ENCODE assay signal across 20 mouse cellular contexts in the genomic region with DNA sequence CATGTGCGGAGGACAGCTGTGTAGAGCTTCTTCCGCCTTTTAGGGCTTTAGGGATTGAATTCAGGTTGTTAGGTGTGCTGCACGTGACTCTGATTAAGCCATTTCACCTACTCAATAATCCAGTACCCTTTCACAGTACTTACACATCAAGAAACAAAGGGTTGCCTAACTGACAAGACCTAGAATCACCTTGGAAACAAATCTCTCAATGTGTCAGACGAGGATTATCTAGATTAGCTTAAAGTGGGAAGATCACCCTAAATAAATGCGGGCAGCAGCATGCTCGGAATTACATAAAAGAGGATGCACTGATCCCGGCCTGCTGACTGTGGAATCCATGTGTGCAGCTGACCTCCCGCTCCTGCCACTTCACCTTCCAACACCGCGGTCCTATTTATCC.
"Had no signal": no experiment of that assay in that cellular context is flagged by ENCODE, and none has a peak within 500 bp of the region (broad histone marks: within the 10 kb centered on the region; RNA-seq: fewer than 3 reads in every experiment).

No protein-coding gene starts in this region.

- H3K4me2 ChIP-seq: limb, embryonic 13.5 days; liver, embryonic 12.5 days; liver, embryonic 15.5 days; lung, embryonic 15.5 days had no signal

- H3K27ac ChIP-seq: kidney, postnatal 0 days; layer of hippocampus, adult 2 months; limb, embryonic 13.5 days; liver, embryonic 12.5 days; liver, embryonic 15.5 days; lung, embryonic 15.5 days; midbrain, embryonic 10.5 days had no signal

- H3K4me3 ChIP-seq: layer of hippocampus, adult 2 months; limb, embryonic 13.5 days; liver, embryonic 12.5 days; liver, embryonic 15.5 days; lung, embryonic 15.5 days; megakaryocyte, embryonic 14.5 days; midbrain, embryonic 10.5 days had no signal

- H3K9ac ChIP-seq: limb, embryonic 13.5 days; liver, embryonic 12.5 days; liver, embryonic 15.5 days; lung, embryonic 15.5 days had no signal

- ATAC-seq: intestine, postnatal 0 days; liver, embryonic 12.5 days; midbrain, embryonic 16.5 days had no signal

- H3K9me3 ChIP-seq: limb, embryonic 13.5 days; liver, embryonic 12.5 days; liver, embryonic 15.5 days; lung, embryonic 15.5 days; megakaryocyte, embryonic 14.5 days; midbrain, embryonic 10.5 days had no signal

- DNase-seq: kidney, adult 2 months; kidney, postnatal 25 days; layer of hippocampus, adult 9-11 months; liver; lung, adult 18-20 months; lung, postnatal 10 days; lung, postnatal 36 days; right cerebral cortex, postnatal 25 days; thymus, adult 18-20 months; thymus, postnatal 36 days had no signal

- H3K27me3 ChIP-seq: limb, embryonic 13.5 days; liver, embryonic 12.5 days; liver, embryonic 15.5 days; lung, embryonic 15.5 days; megakaryocyte, embryonic 14.5 days had no signal

- H3K4me1 ChIP-seq: limb, embryonic 13.5 days; lung, embryonic 15.5 days had no signal
